Mouse (Mus musculus) right cerebral cortex, adult 18-20 months (tissue): ENCODE measurements around the gene Pkm.

Source experiments
- DNase-seq: peaks from one replicate; pipeline ENCODE4 v3.0.0; 2022; ENCODE audit warnings: mixed read lengths

Pkm gene

GRCm38 (mm10) chr9:59716275-59716898 lies 60.2 kb downstream of the Pkm start:
- no peak for DNase-seq

- no peak for DNase-seq
These were observed 62.1 kb downstream of the Pkm start for GRCm38 (mm10) chr9:59718237-59718636.

GRCm38 (mm10) chr9:59721144-59721543 lies 65.0 kb downstream of the Pkm start:
- no peak for DNase-seq

- peak; percentile 77 for DNase-seq
These were observed 67.0 kb downstream of the Pkm start for GRCm38 (mm10) chr9:59723096-59723657.

GRCm38 (mm10) chr9:59723791-59724442 lies 67.7 kb downstream of the Pkm start:
- DNase-seq, result peak; percentile 60

GRCm38 (mm10) chr9:59725515-59725914 lies 69.3 kb downstream of the Pkm start:
- DNase-seq, result no peak

- DNase-seq, result no peak
These were observed 71.6 kb downstream of the Pkm start for GRCm38 (mm10) chr9:59727569-59728286.
